Mouse (Mus musculus) neural tube, embryonic 14.5 days (tissue): ENCODE results near the gene Ermap. TPM values are rescaled to one million over a fixed set of nuclear protein-coding genes. Genes with fewer than 3 reads are reported as not detected.
A peak's percentile ranks its signal among the peaks of the same experiment; 100 is the strongest.

Source experiments
- ATAC-seq: fragments of 200-750 bp; cut with Nextera tagmentation; 2 replicates; pipeline ENCODE4 v1.8.0; 2017; ENCODE audit warnings: low read depth, mild to moderate bottlenecking, moderate TSS enrichment, moderate library complexity
- H3K27ac ChIP-seq: fragments of 300-500 bp; sonication (generic); 2 replicates; pipeline ENCODE4 v1.5.1; 2014; ENCODE audit warnings: low read depth, mild to moderate bottlenecking, control low read depth, low read length, moderate library complexity, mixed read lengths
- H3K27me3 ChIP-seq: fragments of 300-500 bp; sonication (generic); 2 replicates; pipeline ENCODE4 v1.6.1; 2014; ENCODE audit warnings: low read length; ENCODE audit not compliant: control insufficient read depth, insufficient read depth
- H3K36me3 ChIP-seq: fragments of 300-500 bp; sonication (generic); 2 replicates; pipeline ENCODE4 v1.6.1; 2014; ENCODE audit warnings: low read length, mixed read lengths; ENCODE audit not compliant: control insufficient read depth, insufficient read depth
- H3K4me1 ChIP-seq: fragments of 300-500 bp; sonication (generic); 2 replicates; pipeline ENCODE4 v1.6.1; 2014; ENCODE audit warnings: low read length; ENCODE audit not compliant: control insufficient read depth, insufficient read depth
- H3K4me2 ChIP-seq: fragments of 300-500 bp; sonication (generic); 2 replicates; pipeline ENCODE4 v1.6.1; 2014; ENCODE audit warnings: mild to moderate bottlenecking, low read depth, low read length, control low read depth
- H3K4me3 ChIP-seq: fragments of 300-500 bp; sonication (generic); 2 replicates; pipeline ENCODE4 v1.5.1; 2014; ENCODE audit warnings: low read depth, low read length, control low read depth, mixed read lengths
- H3K9ac ChIP-seq: fragments of 300-500 bp; sonication (generic); replicated peaks from 2 replicates; pipeline ENCODE4 v1.6.1; 2014; ENCODE audit warnings: low read depth, mild to moderate bottlenecking, control low read depth, low read length, mixed read lengths
- H3K9me3 ChIP-seq: fragments of 300-500 bp; sonication (generic); 2 replicates; pipeline ENCODE4 v1.6.1; 2016; ENCODE audit warnings: low read length; ENCODE audit not compliant: control insufficient read depth
- WGBS: fragments of 180-500 bp; shearing (Covaris S2); extraction: QIAGEN DNeasy Blood & Tissue Kit; methylation state at CpG from one replicate; pipeline ENCODE4 v1.1.7; 2014; 5-methylcytosine and 5-hydroxymethylcytosine counted together
- polyA plus RNA-seq: library from polyadenylated mRNA; unstranded; fragments of >200 nt; fragmentation: Nextera tagmentation; extraction: Ambion mirVana; gene quantifications from 2 replicates; pipeline ENCODE4 v1.2.1, GENCODE M21; 2014

Gene Ermap
- polyA plus RNA-seq, 1 experiment from 2014 or later: 1.2 TPM

GRCm38 (mm10) chr4:119177702-119178101, 12.1 kb downstream of the Ermap start:
- Histone ChIP-seq H3K27me3 (no peaks in the 10 kb centered on the region), H3K9me3 (no peaks in the 10 kb centered on the region), H3K4me3 (no peak overlapping the region), H3K27ac (no peak overlapping the region), H3K4me2 (no peak overlapping the region), H3K4me1 (peaks cover 6% of the 10 kb centered on the region; the same call in 1 of the 2 replicates), H3K9ac (no peak overlapping the region), H3K36me3 (no peaks in the 10 kb centered on the region)
- no peak for ATAC-seq
- WGBS: 79% methylated on average over 5 of the region's 5 CpGs

GRCm38 (mm10) chr4:119173851-119174453, 15.9 kb downstream of the Ermap start, which contains the start of gene Zfp691:
Gene Zfp691, minus strand, starts transcription at chr4:119174195.
- peak within 1 kb of the TSS; percentile 89 for H3K4me2 ChIP-seq
- ATAC-seq: peak; percentile 100
- no peaks in the 10 kb centered on the region for H3K27me3 ChIP-seq
- WGBS: under 1% methylated on average over 38 of the region's 40 CpGs
- H3K9ac ChIP-seq: peak within 1 kb of the TSS; percentile 67
- peak within 1 kb of the TSS; percentile 52; the same call in 1 of the 2 replicates for H3K27ac ChIP-seq
- no peaks in the 10 kb centered on the region for H3K9me3 ChIP-seq
- H3K36me3 ChIP-seq: peaks cover 5% of the 10 kb centered on the region
- peaks cover 11% of the 10 kb centered on the region for H3K4me1 ChIP-seq
- peak within 1 kb of the TSS; percentile 45 for H3K4me3 ChIP-seq

- 41% methylated on average over 18 of the region's 18 CpGs for WGBS
- Histone ChIP-seq H3K27me3 (no peaks in the 10 kb centered on the region), H3K4me3 (peak overlapping the region; percentile 45), H3K9me3 (no peaks in the 10 kb centered on the region), H3K27ac (no peak overlapping the region), H3K4me2 (peak overlapping the region; percentile 89), H3K9ac (peak overlapping the region; percentile 67), H3K36me3 (peaks cover 5% of the 10 kb centered on the region), H3K4me1 (peaks cover 11% of the 10 kb centered on the region)
- ATAC-seq: no peak
Observed at GRCm38 (mm10) chr4:119172919-119173650, 16.7 kb downstream of the Ermap start.

GRCm38 (mm10) chr4:119167663-119168062, 22.1 kb downstream of the Ermap start:
- 3% methylated on average over 4 of the region's 4 CpGs for WGBS
- Histone ChIP-seq H3K36me3 (peaks cover 5% of the 10 kb centered on the region), H3K4me1 (peaks cover 5% of the 10 kb centered on the region), H3K27ac (no peak overlapping the region), H3K4me2 (no peak overlapping the region), H3K9ac (no peak overlapping the region), H3K27me3 (no peaks in the 10 kb centered on the region), H3K4me3 (no peak overlapping the region), H3K9me3 (no peaks in the 10 kb centered on the region)
- peak; percentile 63; the same call in 1 of the 2 replicates for ATAC-seq

GRCm38 (mm10) chr4:119167068-119167467, 22.7 kb downstream of the Ermap start:
- H3K36me3 ChIP-seq: peaks cover 5% of the 10 kb centered on the region
- no peak for ATAC-seq
- 91% methylated on average over 4 of the region's 4 CpGs for WGBS
- H3K27ac ChIP-seq: no peak overlapping the region
- H3K4me2 ChIP-seq: no peak overlapping the region
- no peaks in the 10 kb centered on the region for H3K27me3 ChIP-seq
- no peaks in the 10 kb centered on the region for H3K9me3 ChIP-seq
- H3K9ac ChIP-seq: no peak overlapping the region
- H3K4me1 ChIP-seq: no peaks in the 10 kb centered on the region
- H3K4me3 ChIP-seq: no peak overlapping the region

- no peak overlapping the region for H3K27ac ChIP-seq
- 82% methylated on average over 7 of the region's 7 CpGs for WGBS
- no peak overlapping the region for H3K9ac ChIP-seq
- no peak overlapping the region for H3K4me2 ChIP-seq
- H3K27me3 ChIP-seq: no peaks in the 10 kb centered on the region
- no peaks in the 10 kb centered on the region for H3K4me1 ChIP-seq
- H3K4me3 ChIP-seq: no peak overlapping the region
- no peak for ATAC-seq
- H3K36me3 ChIP-seq: peaks cover 5% of the 10 kb centered on the region
- no peaks in the 10 kb centered on the region for H3K9me3 ChIP-seq
Observed at GRCm38 (mm10) chr4:119165916-119166315, 23.9 kb downstream of the Ermap start.

- Histone ChIP-seq H3K9ac (no peak overlapping the region), H3K4me2 (no peak overlapping the region), H3K27ac (no peak overlapping the region), H3K4me3 (no peak overlapping the region), H3K9me3 (no peaks in the 10 kb centered on the region), H3K4me1 (no peaks in the 10 kb centered on the region), H3K36me3 (no peaks in the 10 kb centered on the region), H3K27me3 (no peaks in the 10 kb centered on the region)
- WGBS: 74% methylated on average over 4 of the region's 4 CpGs
- ATAC-seq: no peak
Observed at GRCm38 (mm10) chr4:119162990-119163389, 26.8 kb downstream of the Ermap start.

- no peak overlapping the region for H3K4me2 ChIP-seq
- no peaks in the 10 kb centered on the region for H3K4me1 ChIP-seq
- no peak overlapping the region for H3K4me3 ChIP-seq
- H3K9ac ChIP-seq: no peak overlapping the region
- no peak for ATAC-seq
- 76% methylated on average over 3 of the region's 3 CpGs for WGBS
- no peak overlapping the region for H3K27ac ChIP-seq
- no peaks in the 10 kb centered on the region for H3K9me3 ChIP-seq
- no peaks in the 10 kb centered on the region for H3K36me3 ChIP-seq
- no peaks in the 10 kb centered on the region for H3K27me3 ChIP-seq
Observed at GRCm38 (mm10) chr4:119161358-119161757, 28.5 kb downstream of the Ermap start.

DNA sequence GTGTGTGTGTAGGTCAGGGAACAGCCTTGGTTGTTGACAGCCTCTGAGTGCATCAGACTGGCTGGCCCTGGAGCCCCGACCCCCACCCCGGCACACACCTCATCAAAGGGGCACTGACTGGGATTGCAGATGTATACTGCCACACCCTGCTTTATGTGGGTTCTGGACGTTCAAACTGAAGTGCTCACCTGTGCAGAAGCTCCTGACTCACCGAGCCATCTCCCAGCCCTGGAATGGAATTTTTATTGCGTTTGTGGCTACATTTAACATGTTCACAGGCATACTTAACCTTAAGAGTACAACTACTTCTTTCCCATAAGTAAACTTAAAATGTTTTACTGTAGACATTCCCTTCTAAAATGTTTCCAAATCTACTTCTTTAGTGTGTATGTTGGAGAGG, 31.9 kb downstream of the Ermap start:
- H3K4me3 ChIP-seq: no peak overlapping the region
- no peak overlapping the region for H3K4me2 ChIP-seq
- H3K27ac ChIP-seq: no peak overlapping the region
- no peak overlapping the region for H3K9ac ChIP-seq
- no peaks in the 10 kb centered on the region for H3K4me1 ChIP-seq
- H3K9me3 ChIP-seq: no peaks in the 10 kb centered on the region
- H3K36me3 ChIP-seq: no peaks in the 10 kb centered on the region
- ATAC-seq: no peak
- H3K27me3 ChIP-seq: no peaks in the 10 kb centered on the region
- 85% methylated on average over 5 of the region's 5 CpGs for WGBS
